9 mouse cellular contexts compared by ENCODE assay signal in the genomic region with DNA sequence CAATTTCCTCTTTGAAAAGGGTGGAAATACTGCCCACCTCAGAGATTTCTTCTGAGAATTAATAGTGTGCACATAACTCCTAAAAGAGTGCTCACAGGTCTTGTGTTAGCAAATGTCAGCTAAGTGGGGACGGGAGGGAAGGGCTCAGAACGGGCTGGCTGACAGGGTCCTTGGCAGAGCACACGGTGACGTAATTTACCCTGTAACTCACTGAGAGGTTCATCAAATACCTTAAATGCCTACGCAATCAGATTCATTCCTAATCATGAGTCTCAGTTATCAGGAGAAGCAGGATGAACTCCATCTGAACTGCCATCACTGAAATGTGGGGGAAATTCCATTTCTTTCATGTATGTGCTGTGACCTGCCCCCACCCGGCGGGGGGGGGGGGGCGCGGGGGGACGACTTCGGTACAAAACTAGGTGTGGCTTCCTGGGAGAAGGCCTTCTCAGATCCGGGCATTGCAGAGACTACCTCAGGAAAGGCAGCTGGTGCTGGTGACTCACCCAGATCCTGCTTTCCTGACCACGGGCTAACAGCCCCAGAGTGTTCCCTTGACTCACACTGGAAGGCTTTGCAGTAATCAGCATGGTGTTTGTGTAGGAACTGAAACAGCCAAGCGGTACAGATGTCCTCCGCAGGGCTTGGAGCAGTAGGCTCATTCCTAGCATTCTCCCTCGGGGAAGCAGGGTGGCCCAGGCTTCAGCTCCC.
DNase-seq lines count a peak whose midpoint lies in the region; ATAC-seq lines count a peak whose summit lies in the region.
"Had no signal": no experiment of that assay in that cellular context is flagged by ENCODE, and none has a peak within 500 bp of the region (broad histone marks: within the 10 kb centered on the region; RNA-seq: fewer than 3 reads in every experiment).

No protein-coding gene starts in this region.

- H3K4me1 ChIP-seq in forebrain, embryonic 15.5 days = 0 out of 2 replicates have a peak, but pooled peaks cover 4% of the 10 kb centered on the region
- no peaks in the 10 kb centered on the region for H3K4me1 ChIP-seq in forebrain, embryonic 14.5 days (ENCODE audit: control insufficient read depth, insufficient read depth, low read length)
- H3K4me1 ChIP-seq in brown adipose tissue, adult 24 weeks (ENCODE audit: control insufficient read depth, insufficient read depth, insufficient read length, low read length) = peaks cover 10% of the 10 kb centered on the region
- H3K4me1 ChIP-seq in heart, embryonic 12.5 days (replicated peaks) = peaks cover 18% of the 10 kb centered on the region
- H3K4me1 ChIP-seq in stomach, embryonic 14.5 days (ENCODE audit: control insufficient read depth, insufficient read depth, low read length) = peaks cover 5% of the 10 kb centered on the region; the same call in 1 of the 2 replicates

- H3K27me3 ChIP-seq in forebrain, embryonic 15.5 days = no peaks in the 10 kb centered on the region
- H3K27me3 ChIP-seq in forebrain, embryonic 14.5 days (replicated peaks; ENCODE audit: control insufficient read depth, insufficient read depth, low read length) = no peaks in the 10 kb centered on the region
- H3K27me3 ChIP-seq in heart, embryonic 12.5 days (replicated peaks) = no peaks in the 10 kb centered on the region
- H3K27me3 ChIP-seq in stomach, embryonic 14.5 days (ENCODE audit: control insufficient read depth, insufficient read depth, low read length) = no peaks in the 10 kb centered on the region
- H3K27me3 ChIP-seq: neural tube, embryonic 13.5 days had no signal

- WGBS in forebrain, embryonic 15.5 days = 41% methylated on average over 16 of the region's 16 CpGs
- 46% methylated on average over 16 of the region's 16 CpGs for WGBS in forebrain, embryonic 14.5 days
- WGBS in heart, embryonic 12.5 days = 9% methylated on average over 16 of the region's 16 CpGs
- 19% methylated on average over 16 of the region's 16 CpGs for WGBS in stomach, embryonic 14.5 days

- intact Hi-C loops in left cerebral cortex, postnatal 36 days (cut with DNase I) = loop anchor here (2.0 kb wide), 1 partner anchor 61 kb away; no protein-coding TSS in a partner anchor

- H3K9me3 ChIP-seq in forebrain, embryonic 15.5 days = no peaks in the 10 kb centered on the region
- H3K9me3 ChIP-seq in forebrain, embryonic 14.5 days (replicated peaks; ENCODE audit: control insufficient read depth, low read length) = no peaks in the 10 kb centered on the region
- no peaks in the 10 kb centered on the region for H3K9me3 ChIP-seq in heart, embryonic 12.5 days (replicated peaks)
- H3K9me3 ChIP-seq in stomach, embryonic 14.5 days (ENCODE audit: control insufficient read depth, low read depth, low read length) = no peaks in the 10 kb centered on the region
- H3K9me3 ChIP-seq: neural tube, embryonic 13.5 days had no signal

- no peak overlapping the region for H3K9ac ChIP-seq in forebrain, embryonic 15.5 days (replicated peaks)
- no peak overlapping the region for H3K9ac ChIP-seq in forebrain, embryonic 14.5 days (ENCODE audit: low read length)
- H3K9ac ChIP-seq in heart, embryonic 12.5 days = no peak overlapping the region
- H3K9ac ChIP-seq in stomach, embryonic 14.5 days (replicated peaks; ENCODE audit: low read depth, low read length) = no peak overlapping the region; the same call in 1 of the 2 replicates
- H3K9ac ChIP-seq: neural tube, embryonic 13.5 days had no signal

- H3K4me3 ChIP-seq in forebrain, embryonic 15.5 days = no peak overlapping the region
- no peak overlapping the region for H3K4me3 ChIP-seq in forebrain, embryonic 14.5 days (ENCODE audit: low read depth, low read length)
- no peak overlapping the region for H3K4me3 ChIP-seq in brown adipose tissue, adult 24 weeks (ENCODE audit: insufficient read depth, low read depth, low read length)
- H3K4me3 ChIP-seq in heart, embryonic 12.5 days = no peak overlapping the region; the same call in 1 of the 2 replicates
- no peak overlapping the region for H3K4me3 ChIP-seq in stomach, embryonic 14.5 days (ENCODE audit: low read depth, low read length)
- H3K4me3 ChIP-seq: neural tube, embryonic 13.5 days had no signal

- 0 out of 2 replicates have a peak, but pooled peaks have one; percentile 46 for ATAC-seq in forebrain, embryonic 15.5 days (replicated peaks)
- ATAC-seq in forebrain, embryonic 14.5 days = no peak
- ATAC-seq in heart, embryonic 12.5 days (ENCODE audit: insufficient number of reproducible peaks, low FRiP score) = peak; percentile 77
- ATAC-seq in stomach, embryonic 14.5 days (ENCODE audit: insufficient number of reproducible peaks, insufficient read depth, low FRiP score, low read depth) = peak; percentile 83

- H3K4me2 ChIP-seq in forebrain, embryonic 15.5 days (replicated peaks) = no peak overlapping the region
- no peak overlapping the region for H3K4me2 ChIP-seq in forebrain, embryonic 14.5 days (ENCODE audit: low read length)
- H3K4me2 ChIP-seq in heart, embryonic 12.5 days = peak overlapping the region; percentile 54
- H3K4me2 ChIP-seq in stomach, embryonic 14.5 days (replicated peaks; ENCODE audit: low read depth, low read length) = no peak overlapping the region
- H3K4me2 ChIP-seq: neural tube, embryonic 13.5 days had no signal

- no peaks in the 10 kb centered on the region for H3K36me3 ChIP-seq in forebrain, embryonic 15.5 days
- no peaks in the 10 kb centered on the region for H3K36me3 ChIP-seq in forebrain, embryonic 14.5 days (ENCODE audit: control insufficient read depth, insufficient read depth, low read length)
- H3K36me3 ChIP-seq in heart, embryonic 12.5 days = no peaks in the 10 kb centered on the region
- no peaks in the 10 kb centered on the region for H3K36me3 ChIP-seq in stomach, embryonic 14.5 days (ENCODE audit: control insufficient read depth, insufficient read depth, low read length)
- H3K36me3 ChIP-seq: neural tube, embryonic 13.5 days had no signal

- H3K27ac ChIP-seq in forebrain, embryonic 15.5 days (replicated peaks) = no peak overlapping the region
- no peak overlapping the region for H3K27ac ChIP-seq in forebrain, embryonic 14.5 days (ENCODE audit: low read depth, low read length)
- H3K27ac ChIP-seq in brown adipose tissue, adult 24 weeks (replicated peaks; ENCODE audit: low read depth, low read length) = peak overlapping the region; percentile 74
- peak overlapping the region; percentile 75 for H3K27ac ChIP-seq in heart, embryonic 12.5 days (ENCODE audit: poor library complexity, severe bottlenecking)
- H3K27ac ChIP-seq in stomach, embryonic 14.5 days (ENCODE audit: low read length) = no peak overlapping the region
- H3K27ac ChIP-seq: neural tube, embryonic 13.5 days had no signal

- DNase-seq in forebrain, embryonic 14.5 days (ENCODE audit: low spot score) = no peak
- peak; percentile 96 for DNase-seq in 3T3-L1 (ENCODE audit: low read depth, low spot score)
- peak; percentile 20 to 30 for DNase-seq in left cerebral cortex, postnatal 36 days (ENCODE audit: low spot score in 2 of 2)
- no peak for DNase-seq in spleen, adult 18-20 months

Comparison
In these comparisons a context has a peak if more than half of its experiments do, and no peak if none do; other contexts are left out.
1. H3K27ac ChIP-seq: peak in brown adipose tissue, adult 24 weeks (single experiment) and heart, embryonic 12.5 days (single experiment); none in forebrain, embryonic 15.5 days (single experiment), forebrain, embryonic 14.5 days (single experiment) and stomach, embryonic 14.5 days (single experiment).
2. DNase-seq: peak in 3T3-L1 (single experiment) and left cerebral cortex, postnatal 36 days (2 of 2); none in forebrain, embryonic 14.5 days (single experiment) and spleen, adult 18-20 months (0 of 2).